Mouse (Mus musculus) MEL (cell line): ENCODE results near the gene Efhd2. TPM values are rescaled to one million over a fixed set of nuclear protein-coding genes. Genes with fewer than 3 reads are reported as not detected.

Experiments
- DNase-seq: peaks from one replicate; pipeline ENCODE4 v3.0.0; 2011; ENCODE audit warnings: low read depth, low spot score
- H3K27ac ChIP-seq: 2 replicates; pipeline ENCODE4 v1.5.1; 2012; ENCODE audit warnings: low read depth, mild to moderate bottlenecking, control low read depth, low read length, moderate library complexity; ENCODE audit not compliant: control insufficient read depth
- H3K27me3 ChIP-seq, 2 experiments: fragments of 150-350 bp in 1 of 2; sonication (generic) in 1 of 2; 2 replicates each; pipeline ENCODE4 v1.6.1; 2012; ENCODE audit warnings: low read length in 2 of 2, mild to moderate bottlenecking in 2 of 2, improper control_type of control experiment in 1 of 2, moderate library complexity in 1 of 2; ENCODE audit not compliant: insufficient read depth in 2 of 2, control insufficient read depth in 1 of 2
- H3K36me3 ChIP-seq, 2 experiments: 2 replicates each; pipeline ENCODE4 v1.6.1; 2012 to 2014; ENCODE audit warnings: low read length in 2 of 2, improper control_type of control experiment in 1 of 2, inconsistent platforms in 1 of 2, mild to moderate bottlenecking in 1 of 2; ENCODE audit not compliant: insufficient read depth in 2 of 2, control insufficient read depth in 1 of 2
- H3K4me1 ChIP-seq, 2 experiments: fragments of 150-350 bp in 1 of 2; sonication (generic) in 1 of 2; 2 replicates each; pipeline ENCODE4 v1.6.1; 2012; ENCODE audit warnings: low read length in 2 of 2, improper control_type of control experiment in 1 of 2, mild to moderate bottlenecking in 1 of 2; ENCODE audit not compliant: insufficient read depth in 2 of 2, control insufficient read depth in 1 of 2
- H3K4me3 ChIP-seq, 2 experiments: fragments of 150-350 bp in 1 of 2; sonication (generic) in 1 of 2; 2 replicates each; pipeline ENCODE4 v1.5.1; 2012; ENCODE audit warnings: low read depth in 2 of 2, low read length in 2 of 2, mild to moderate bottlenecking in 2 of 2, moderate library complexity in 2 of 2, control low read depth in 1 of 2, improper control_type of control experiment in 1 of 2; ENCODE audit not compliant: control insufficient read depth in 1 of 2, insufficient read depth in 1 of 2
- H3K79me2 ChIP-seq: 2 replicates; pipeline ENCODE4 v1.6.1; 2012; ENCODE audit warnings: mild to moderate bottlenecking, low read length, moderate library complexity; ENCODE audit not compliant: control insufficient read depth, poor library complexity, insufficient read depth
- H3K9ac ChIP-seq: 2 replicates; pipeline ENCODE4 v1.6.1; 2012; ENCODE audit warnings: low read depth, mild to moderate bottlenecking, control low read depth, low read length, moderate library complexity; ENCODE audit not compliant: control insufficient read depth, poor library complexity, severe bottlenecking
- H3K9me3 ChIP-seq: fragments of 150-350 bp; sonication (generic); replicated peaks from 2 replicates; pipeline ENCODE4 v1.6.1; 2012; ENCODE audit warnings: mild to moderate bottlenecking, low read length, improper control_type of control experiment, moderate library complexity; ENCODE audit not compliant: insufficient read depth
- BHLHE40 ChIP-seq: IDR thresholded peaks from 2 replicates; pipeline ENCODE4 v1.6.1; 2012; ENCODE audit warnings: low read depth, mild to moderate bottlenecking, inconsistent platforms, low read length, improper control_type of control experiment, borderline replicate concordance
- E2F4 ChIP-seq: IDR thresholded peaks from 2 replicates; pipeline ENCODE4 v1.6.1; 2011; ENCODE audit warnings: low read depth, low read length, improper control_type of control experiment, borderline replicate concordance
- ELF1 ChIP-seq: IDR thresholded peaks from 2 replicates; pipeline ENCODE4 v1.6.1; 2014; ENCODE audit warnings: low read depth, mild to moderate bottlenecking, inconsistent platforms, low read length, improper control_type of control experiment, moderate library complexity
- ETS1 ChIP-seq: IDR thresholded peaks from 2 replicates; pipeline ENCODE4 v1.6.1; 2012; ENCODE audit warnings: low read depth, mild to moderate bottlenecking, inconsistent platforms, low read length, improper control_type of control experiment, moderate library complexity
- GABPA ChIP-seq: IDR thresholded peaks from 2 replicates; pipeline ENCODE4 v1.6.1; 2012; ENCODE audit warnings: low read depth, mild to moderate bottlenecking, inconsistent platforms, low read length, improper control_type of control experiment, moderate library complexity
- GATA1 ChIP-seq: IDR thresholded peaks from 2 replicates; pipeline ENCODE4 v1.6.1; 2011; ENCODE audit warnings: low read depth, low read length, improper control_type of control experiment
- HCFC1 ChIP-seq: IDR thresholded peaks from 2 replicates; pipeline ENCODE4 v1.6.1; 2012; ENCODE audit warnings: low read depth, mild to moderate bottlenecking, inconsistent platforms, low read length, improper control_type of control experiment, moderate library complexity
- JUND ChIP-seq: IDR thresholded peaks from 2 replicates; pipeline ENCODE4 v1.6.1; 2011; ENCODE audit warnings: low read depth, mild to moderate bottlenecking, improper control_type of control experiment, low read length
- MAFK ChIP-seq: IDR thresholded peaks from 2 replicates; pipeline ENCODE4 v1.6.1; 2011; ENCODE audit warnings: low read depth, mild to moderate bottlenecking, low read length, improper control_type of control experiment, borderline replicate concordance
- MAZ ChIP-seq: IDR thresholded peaks from 2 replicates; pipeline ENCODE4 v1.6.1; 2012; ENCODE audit warnings: low read depth, mild to moderate bottlenecking, inconsistent platforms, low read length, improper control_type of control experiment
- MEF2A ChIP-seq: IDR thresholded peaks from 2 replicates; pipeline ENCODE4 v1.6.1; 2014; ENCODE audit warnings: low read depth, mild to moderate bottlenecking, inconsistent platforms, low read length, improper control_type of control experiment; ENCODE audit not compliant: poor library complexity, insufficient replicate concordance, severe bottlenecking; ENCODE audit errors: extremely low read depth
- MYB ChIP-seq: IDR thresholded peaks from 2 replicates; pipeline ENCODE4 v1.6.1; 2011; ENCODE audit warnings: mild to moderate bottlenecking, low read depth, low read length, improper control_type of control experiment
- NRF1 ChIP-seq: IDR thresholded peaks from 2 replicates; pipeline ENCODE4 v1.6.1; 2014; ENCODE audit warnings: low read depth, mild to moderate bottlenecking, inconsistent platforms, low read length, improper control_type of control experiment, moderate library complexity; ENCODE audit not compliant: poor library complexity, insufficient read depth, severe bottlenecking
- POLR2A ChIP-seq, 2 experiments: IDR thresholded peaks; 2 replicates each; pipeline ENCODE4 v1.6.1; 2011 to 2012; ENCODE audit warnings: low read length in 2 of 2, mild to moderate bottlenecking in 2 of 2, control low read depth in 1 of 2, improper control_type of control experiment in 1 of 2, low read depth in 1 of 2, moderate library complexity in 1 of 2; ENCODE audit not compliant: control insufficient read depth in 1 of 2, insufficient read depth in 1 of 2, poor library complexity in 1 of 2
- POLR2AphosphoS5 ChIP-seq: IDR thresholded peaks from 2 replicates; pipeline ENCODE4 v1.6.1; 2012; ENCODE audit warnings: low read depth, borderline replicate concordance, mild to moderate bottlenecking, inconsistent platforms, low read length, moderate library complexity, mixed read lengths
- RCOR1 ChIP-seq: IDR thresholded peaks from 2 replicates; pipeline ENCODE4 v1.6.1; 2012; ENCODE audit warnings: low read depth, mild to moderate bottlenecking, inconsistent platforms, low read length, improper control_type of control experiment
- SMC3 ChIP-seq: IDR thresholded peaks from 2 replicates; pipeline ENCODE4 v1.6.1; 2011; ENCODE audit warnings: low read depth, low read length, improper control_type of control experiment
- TAL1 ChIP-seq: IDR thresholded peaks from 2 replicates; pipeline ENCODE4 v1.6.1; 2012; ENCODE audit warnings: mild to moderate bottlenecking, inconsistent platforms, low read length, moderate library complexity, mixed read lengths
- TCF12 ChIP-seq: IDR thresholded peaks from 2 replicates; pipeline ENCODE4 v1.6.1; 2014; ENCODE audit warnings: low read depth, mild to moderate bottlenecking, inconsistent platforms, low read length, improper control_type of control experiment, moderate library complexity
- UBTF ChIP-seq: IDR thresholded peaks from 2 replicates; pipeline ENCODE4 v1.6.1; 2012; ENCODE audit warnings: low read depth, mild to moderate bottlenecking, inconsistent platforms, low read length, improper control_type of control experiment, moderate library complexity, borderline replicate concordance; ENCODE audit not compliant: insufficient read depth
- USF2 ChIP-seq, 2 experiments: IDR thresholded peaks; 2 replicates each; pipeline ENCODE4 v1.6.1; 2011 to 2012; ENCODE audit warnings: improper control_type of control experiment in 2 of 2, low read length in 2 of 2, borderline replicate concordance in 1 of 2, inconsistent platforms in 1 of 2, low read depth in 1 of 2, mild to moderate bottlenecking in 1 of 2; ENCODE audit not compliant: insufficient read depth in 1 of 2
- ZKSCAN1 ChIP-seq: IDR thresholded peaks from 2 replicates; pipeline ENCODE4 v1.6.1; 2012; ENCODE audit warnings: low read depth, mild to moderate bottlenecking, inconsistent platforms, low read length, improper control_type of control experiment, moderate library complexity
- ZMIZ1 ChIP-seq: IDR thresholded peaks from 2 replicates; pipeline ENCODE4 v1.6.1; 2012; ENCODE audit warnings: low read depth, mild to moderate bottlenecking, inconsistent platforms, low read length, improper control_type of control experiment, moderate library complexity
- polyA plus RNA-seq, 2 experiments: library from polyadenylated mRNA; stranded (reverse) in 1 of 2; unstranded in 1 of 2; fragments of >175 nt in 1 of 2; fragments of >200 nt in 1 of 2; gene quantifications; 2 replicates each; pipeline versions ENCODE4 v1.2.1 to v1.2.4; 2012; ENCODE audit warnings: low replicate concordance in 2 of 2, low read depth in 1 of 2; ENCODE audit not compliant: insufficient read length in 2 of 2, insufficient read depth in 1 of 2, missing spikeins in 1 of 2
- total RNA-seq: library from RNA; depleted of rRNA; stranded (reverse); fragments of 300-350 nt; gene quantifications from 2 replicates; pipeline ENCODE4 v1.2.3, GENCODE M21; 2012

Gene Efhd2
- total and polyA plus RNA-seq, 3 experiments = 32.4 to 79.1 TPM; not detected in 1

- no peak for DNase-seq
- Histone ChIP-seq H3K27ac (no peak overlapping the region), H3K4me1 (no peaks in the 10 kb centered on the region), H3K9ac (no peak overlapping the region), H3K4me3 (no peak overlapping the region), H3K9me3 (no peaks in the 10 kb centered on the region), H3K36me3 (no peaks in the 10 kb centered on the region), H3K27me3 (no peaks in the 10 kb centered on the region), H3K79me2 (no peaks in the 10 kb centered on the region)
- TF ChIP-seq MEF2A = no peak
- TF ChIP-seq BHLHE40 = no peak
- no peak for TF ChIP-seq ZKSCAN1
- TF ChIP-seq RCOR1 = no peak
- TF ChIP-seq E2F4 = no peak
- no peak for TF ChIP-seq SMC3
- no peak for TF ChIP-seq HCFC1
- no peak for TF ChIP-seq NRF1
- no peak for TF ChIP-seq ZMIZ1
These were observed 13.0 kb downstream of the Efhd2 start for GRCm38 (mm10) chr4:141861591-141862295.

- no peaks in the 10 kb centered on the region for H3K27me3 ChIP-seq
- no peak overlapping the region for H3K9ac ChIP-seq
- no peaks in the 10 kb centered on the region for H3K4me1 ChIP-seq
- no peaks in the 10 kb centered on the region for H3K79me2 ChIP-seq
- no peaks in the 10 kb centered on the region for H3K36me3 ChIP-seq
- no peaks in the 10 kb centered on the region for H3K9me3 ChIP-seq
- H3K4me3 ChIP-seq = no peak overlapping the region
- H3K27ac ChIP-seq = no peak overlapping the region
- TF ChIP-seq UBTF = no peak
- no peak for DNase-seq
These were observed 14.4 kb downstream of the Efhd2 start for GRCm38 (mm10) chr4:141860246-141860841.

GRCm38 (mm10) chr4:141859351-141859750 lies 15.4 kb downstream of the Efhd2 start:
- Histone ChIP-seq H3K4me1 (no peaks in the 10 kb centered on the region), H3K36me3 (no peaks in the 10 kb centered on the region), H3K27me3 (no peaks in the 10 kb centered on the region), H3K79me2 (no peaks in the 10 kb centered on the region), H3K4me3 (no peak overlapping the region), H3K9me3 (no peaks in the 10 kb centered on the region), H3K9ac (no peak overlapping the region), H3K27ac (no peak overlapping the region)
- TF ChIP-seq MAZ (no peak), GABPA (no peak), UBTF (no peak), MAFK (no peak), GATA1 (no peak), POLR2A (IDR thresholded peaks at IDR 0.05; ENCODE audit: control insufficient read depth in 1 of 2, insufficient read depth in 1 of 2, low read depth in 1 of 2, low read length in 2 of 2, poor library complexity in 1 of 2) (no peak), MYB (no peak), E2F4 (no peak), POLR2AphosphoS5 (no peak), USF2 (IDR thresholded peaks at IDR 0.05; ENCODE audit: borderline replicate concordance in 1 of 2, insufficient read depth in 1 of 2, low read depth in 1 of 2, low read length in 2 of 2) (no peak), TCF12 (no peak), TAL1 (no peak), SMC3 (no peak), ELF1 (no peak), ETS1 (no peak), JUND (no peak)
- no peak for DNase-seq
